Mouse (Mus musculus): ENCODE measurements at regions not wholly inside any gene's neighbourhood (a gene's known extent, or its start where the extent isn't known, plus 50 kb on each side); places are given as distances from the start of the nearest gene placed in this dataset.

GRCm38 (mm10) chr2:59406976-59407375 is 77.5 kb upstream of the Dapl1 start:
- DNase-seq (ENCODE audit: low spot score) = no peak

GRCm38 (mm10) chr2:59407512-59407988 is 76.9 kb upstream of the Dapl1 start:
- DNase-seq (ENCODE audit: low spot score) = no peak

- DNase-seq (ENCODE audit: low spot score) = no peak
These were observed 76.3 kb upstream of the Dapl1 start for GRCm38 (mm10) chr2:59408040-59408587.

GRCm38 (mm10) chr2:59414612-59415011 is 69.8 kb upstream of the Dapl1 start:
- no peak for DNase-seq (ENCODE audit: low spot score)

GRCm38 (mm10) chr2:59416491-59417195 is 67.8 kb upstream of the Dapl1 start:
- DNase-seq (ENCODE audit: low spot score) = no peak

- DNase-seq (ENCODE audit: low spot score) = no peak
These were observed 67.0 kb upstream of the Dapl1 start for GRCm38 (mm10) chr2:59417384-59417955.

GRCm38 (mm10) chr2:59420496-59420895 is 64.0 kb upstream of the Dapl1 start:
- no peak for DNase-seq (ENCODE audit: low spot score)

- DNase-seq (ENCODE audit: low spot score) = no peak
These were observed 61.9 kb upstream of the Dapl1 start for GRCm38 (mm10) chr2:59422291-59423242.

- no peak for DNase-seq (ENCODE audit: low spot score)
These were observed 60.2 kb upstream of the Dapl1 start for GRCm38 (mm10) chr2:59424205-59424604.

- DNase-seq (ENCODE audit: low spot score) = peak; percentile 62
These were observed 59.7 kb upstream of the Dapl1 start for GRCm38 (mm10) chr2:59424729-59425128.

- no peak for DNase-seq (ENCODE audit: low spot score)
These were observed 58.6 kb upstream of the Dapl1 start for GRCm38 (mm10) chr2:59425876-59426275.

GRCm38 (mm10) chr2:59431466-59431865 is 53.0 kb upstream of the Dapl1 start:
- DNase-seq (ENCODE audit: low spot score) = no peak

- DNase-seq (ENCODE audit: low spot score) = peak; percentile 47
These were observed 52.6 kb upstream of the Dapl1 start for GRCm38 (mm10) chr2:59431867-59432266.

All from adipocyte (in vitro differentiated cells).